Comparison of ENCODE assay signal across 10 mouse cellular contexts in the genomic region with DNA sequence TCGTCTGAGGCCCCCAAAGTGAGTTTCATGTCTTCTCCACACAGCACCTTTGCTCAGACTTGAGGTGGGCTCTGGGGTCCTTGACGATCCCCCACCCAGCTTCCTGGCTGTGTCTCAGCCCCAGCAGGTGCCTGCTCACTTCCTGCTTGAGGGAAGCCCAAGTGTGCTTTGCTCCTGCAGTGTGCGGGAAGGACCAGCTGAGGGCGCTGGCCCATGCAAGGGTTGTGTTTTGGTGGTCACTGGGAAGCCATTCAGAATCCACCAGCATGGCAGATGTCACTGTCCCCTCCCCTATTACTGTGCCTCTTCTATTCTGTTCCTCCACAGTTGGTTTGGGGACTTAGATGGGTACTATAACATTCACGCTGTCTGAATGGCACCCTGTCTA. TPM values are rescaled to one million over a fixed set of nuclear protein-coding genes. Genes with fewer than 3 reads are reported as not detected.
DNase-seq lines count a peak whose midpoint lies in the region; TF ChIP-seq lines count a peak whose summit lies in the region.
"Had no signal": no experiment of that assay in that cellular context is flagged by ENCODE, and none has a peak within 500 bp of the region (broad histone marks: within the 10 kb centered on the region; RNA-seq: fewer than 3 reads in every experiment).

No protein-coding gene starts in this region.

- H3K4me3 ChIP-seq in cerebellum, adult 2 months (replicated peaks; ENCODE audit: insufficient read depth, low read depth, low read length), result no peak overlapping the region
- no peak overlapping the region for H3K4me3 ChIP-seq in lung, adult 2 months (replicated peaks; ENCODE audit: extremely low read depth, low read depth, low read length)
- H3K4me3 ChIP-seq in liver, adult 2 months (ENCODE audit: insufficient read depth, low read depth, low read length), result no peak overlapping the region
- H3K4me3 ChIP-seq: lung, embryonic 15.5 days; stomach, embryonic 15.5 days had no signal

- H3K27me3 ChIP-seq in cerebellum, adult 2 months (ENCODE audit: control insufficient read depth, insufficient read depth, low read length), result no peaks in the 10 kb centered on the region
- no peaks in the 10 kb centered on the region for H3K27me3 ChIP-seq in liver, adult 2 months (ENCODE audit: control insufficient read depth, insufficient read depth, low read length)
- H3K27me3 ChIP-seq: lung, embryonic 15.5 days; stomach, embryonic 15.5 days had no signal

- intact Hi-C loops in gastrocnemius, postnatal 14 days (cut with DNase I; ENCODE audit: low total_unique reads), result no loop called here

- no peak for TF ChIP-seq POLR2A in cerebellum, adult 2 months (IDR thresholded peaks at IDR 0.05; ENCODE audit: borderline replicate concordance, insufficient read depth, low read length)
- no peak for TF ChIP-seq POLR2A in lung, adult 2 months (IDR thresholded peaks at IDR 0.05; ENCODE audit: borderline replicate concordance, extremely low read depth, low read depth, low read length)
- no peak for TF ChIP-seq POLR2A in liver, adult 2 months (IDR thresholded peaks at IDR 0.05; ENCODE audit: extremely low read depth, insufficient read depth, low read length)

- H3K27ac ChIP-seq in cerebellum, adult 2 months (ENCODE audit: insufficient read depth, low read length), result no peak overlapping the region
- H3K27ac ChIP-seq in liver, adult 2 months (replicated peaks; ENCODE audit: insufficient read depth, low read depth, low read length), result no peak overlapping the region

- DNase-seq in cerebellum, adult 2 months, result no peak
- no peak for DNase-seq in cerebellum, adult 11-12 months
- DNase-seq in lung, postnatal 36 days, result peak; percentile 26
- DNase-seq in lung, adult 2 months, result no peak
- DNase-seq in liver, adult 2 months (ENCODE audit: extremely low read depth, low read depth, low spot score), result no peak
- DNase-seq in thymus, postnatal 36 days, result peak; percentile 57 to 68
- no peak for DNase-seq in spleen, postnatal 4 days (ENCODE audit: low spot score in 2 of 2)
- DNase-seq in gastrocnemius, postnatal 14 days, result no peak

- 50% methylated on average over 5 of the region's 5 CpGs for WGBS in cerebellum, adult 2 months
- WGBS in lung, adult 2 months, result 52% methylated on average over 5 of the region's 5 CpGs
- 49% methylated on average over 5 of the region's 5 CpGs for WGBS in liver, adult 2 months

- H3K4me1 ChIP-seq in cerebellum, adult 2 months (ENCODE audit: control insufficient read depth, insufficient read depth, low read length), result peaks cover 29% of the 10 kb centered on the region
- peaks cover 2% of the 10 kb centered on the region for H3K4me1 ChIP-seq in lung, adult 2 months (ENCODE audit: control insufficient read depth, insufficient read depth, low read length)
- no peaks in the 10 kb centered on the region for H3K4me1 ChIP-seq in liver, adult 2 months (ENCODE audit: control insufficient read depth, insufficient read depth, low read length)

- no peaks in the 10 kb centered on the region for H3K36me3 ChIP-seq in liver, adult 2 months (ENCODE audit: control insufficient read depth, insufficient read depth, low read length)
- H3K36me3 ChIP-seq: lung, embryonic 15.5 days; stomach, embryonic 15.5 days had no signal

- no peak overlapping the region for H3K9ac ChIP-seq in liver, adult 2 months (ENCODE audit: low read depth, low read length)
- H3K9ac ChIP-seq: lung, embryonic 15.5 days; stomach, embryonic 15.5 days had no signal

- TF ChIP-seq CTCF in cerebellum, adult 2 months (IDR thresholded peaks at IDR 0.05; ENCODE audit: borderline replicate concordance, insufficient read depth, low read depth, low read length), result peak; percentile 42
- no peak for TF ChIP-seq CTCF in lung, adult 2 months (IDR thresholded peaks at IDR 0.05; ENCODE audit: insufficient read depth, low read length)
- TF ChIP-seq CTCF in liver, adult 2 months (IDR thresholded peaks at IDR 0.05; ENCODE audit: low read depth, low read length), result peak; percentile 29; the same call in 1 of the 2 replicates

- H3K79me2 ChIP-seq in liver, adult 2 months (ENCODE audit: control insufficient read depth, insufficient read depth, low read length), result no peaks in the 10 kb centered on the region

RNA-seq across cellular contexts. Expression of gene Ptrhd1, which starts 44.8 kb away (rescaled TPM):
- 6.3 and 6.7 TPM in 2 replicates for polyA plus RNA-seq in cerebellum, adult 2 months (2012; rRNA removed)
- polyA plus RNA-seq in lung, adult 2 months (2012; rRNA removed), result 3.7 and 3.9 TPM in 2 replicates
- 1.8 and 1.9 TPM in 2 replicates for total RNA-seq in liver, adult 2 months (2014; rRNA removed)
- 2.1 and 2.3 TPM in 2 replicates for polyA plus RNA-seq in liver, adult 2 months (2012; rRNA removed)
- total RNA-seq in gastrocnemius, postnatal 14 days (2021), result 1 to 10 TPM; 3.9 to 4.7 TPM

RNA-seq across cellular contexts. Expression of gene Cenpo, which starts 45.0 kb away (rescaled TPM):
- 10.4 and 11.3 TPM in 2 replicates for polyA plus RNA-seq in cerebellum, adult 2 months (2012; rRNA removed)
- polyA plus RNA-seq in lung, adult 2 months (2012; rRNA removed), result 6.3 and 9.7 TPM in 2 replicates
- total RNA-seq in liver, adult 2 months (2014; rRNA removed), result 2.9 and 3.6 TPM in 2 replicates
- polyA plus RNA-seq in liver, adult 2 months (2012; rRNA removed), result 2.4 and 4.0 TPM in 2 replicates
- total RNA-seq in gastrocnemius, postnatal 14 days (2021), result 1 to 10 TPM; 2.0 to 2.1 TPM

RNA-seq across cellular contexts. Expression of gene Adcy3, which starts 56.2 kb away (rescaled TPM):
- 23.9 and 24.5 TPM in 2 replicates for polyA plus RNA-seq in cerebellum, adult 2 months (2012; rRNA removed)
- polyA plus RNA-seq in lung, adult 2 months (2012; rRNA removed), result 17.1 and 17.6 TPM in 2 replicates
- total RNA-seq in liver, adult 2 months (2014; rRNA removed), result 0.65 and 0.87 TPM in 2 replicates
- 0.36 and 0.80 TPM in 2 replicates for polyA plus RNA-seq in liver, adult 2 months (2012; rRNA removed)
- 1 to 10 TPM; 3.1 to 3.9 TPM for total RNA-seq in gastrocnemius, postnatal 14 days (2021)

Comparison
In these comparisons a context has a peak if more than half of its experiments do, and no peak if none do; other contexts are left out.
1. DNase-seq: peak in lung, postnatal 36 days (single experiment) and thymus, postnatal 36 days (2 of 2); none in cerebellum, adult 2 months (0 of 2), cerebellum, adult 11-12 months (single experiment), lung, adult 2 months (single experiment), liver, adult 2 months (single experiment), spleen, postnatal 4 days (0 of 2) and gastrocnemius, postnatal 14 days (single experiment).
2. RNA of gene Adcy3, which starts 56.2 kb away (polyA plus RNA-seq): 23.9 to 24.5 TPM in cerebellum, adult 2 months and 17.1 to 17.6 TPM in lung, adult 2 months; 0.36 to 0.80 TPM in liver, adult 2 months; every median in the first group is over 10 times any median in the second.